Mouse (Mus musculus): ENCODE results near the gene Cdkal1. TPM values are rescaled to one million over a fixed set of nuclear protein-coding genes. Genes with fewer than 3 reads are reported as not detected.

Cdkal1 gene
- total RNA-seq, 2 experiments from 2014 or later: 9.2 to 13.0 TPM

GRCm38 (mm10) chr13:29234442-29234841 lies 621.0 kb downstream of the Cdkal1 start:
- no peak for ATAC-seq (replicated peaks; ENCODE audit: low FRiP score, poor library complexity, severe bottlenecking)

- no peak for ATAC-seq (replicated peaks; ENCODE audit: low FRiP score, poor library complexity, severe bottlenecking)
These were observed 621.5 kb downstream of the Cdkal1 start for GRCm38 (mm10) chr13:29233970-29234369.

- ATAC-seq (replicated peaks; ENCODE audit: low FRiP score, poor library complexity, severe bottlenecking): no peak
These were observed 622.8 kb downstream of the Cdkal1 start for GRCm38 (mm10) chr13:29232681-29233080.

GRCm38 (mm10) chr13:29224815-29225214 lies 630.7 kb downstream of the Cdkal1 start:
- no peak for ATAC-seq (replicated peaks; ENCODE audit: low FRiP score, poor library complexity, severe bottlenecking)

- no peak for ATAC-seq (replicated peaks; ENCODE audit: low FRiP score, poor library complexity, severe bottlenecking)
These were observed 633.1 kb downstream of the Cdkal1 start for GRCm38 (mm10) chr13:29222261-29222838.

- no peak for ATAC-seq (replicated peaks; ENCODE audit: low FRiP score, poor library complexity, severe bottlenecking)
These were observed 633.8 kb downstream of the Cdkal1 start for GRCm38 (mm10) chr13:29221646-29222045.

- ATAC-seq (replicated peaks; ENCODE audit: low FRiP score, poor library complexity, severe bottlenecking): no peak
These were observed 636.8 kb downstream of the Cdkal1 start for GRCm38 (mm10) chr13:29218594-29219230.

GRCm38 (mm10) chr13:29210159-29211021 lies 645.1 kb downstream of the Cdkal1 start:
- no peak for ATAC-seq (replicated peaks; ENCODE audit: low FRiP score, poor library complexity, severe bottlenecking)

- no peak for ATAC-seq (replicated peaks; ENCODE audit: low FRiP score, poor library complexity, severe bottlenecking)
These were observed 646.7 kb downstream of the Cdkal1 start for GRCm38 (mm10) chr13:29208749-29209148.

- ATAC-seq (replicated peaks; ENCODE audit: low FRiP score, poor library complexity, severe bottlenecking): no peak
These were observed 651.6 kb downstream of the Cdkal1 start for GRCm38 (mm10) chr13:29203856-29204255.

- no peak for ATAC-seq (replicated peaks; ENCODE audit: low FRiP score, poor library complexity, severe bottlenecking)
These were observed 652.0 kb downstream of the Cdkal1 start for GRCm38 (mm10) chr13:29203426-29203825.

- ATAC-seq (replicated peaks; ENCODE audit: low FRiP score, poor library complexity, severe bottlenecking): no peak
These were observed 652.9 kb downstream of the Cdkal1 start for GRCm38 (mm10) chr13:29202562-29202961.

GRCm38 (mm10) chr13:29199679-29200078 lies 655.8 kb downstream of the Cdkal1 start:
- ATAC-seq (replicated peaks; ENCODE audit: low FRiP score, poor library complexity, severe bottlenecking): no peak

GRCm38 (mm10) chr13:29196798-29197498 lies 658.5 kb downstream of the Cdkal1 start:
- ATAC-seq (replicated peaks; ENCODE audit: low FRiP score, poor library complexity, severe bottlenecking): no peak

GRCm38 (mm10) chr13:29195722-29196121 lies 659.8 kb downstream of the Cdkal1 start:
- no peak for ATAC-seq (replicated peaks; ENCODE audit: low FRiP score, poor library complexity, severe bottlenecking)

- ATAC-seq (replicated peaks; ENCODE audit: low FRiP score, poor library complexity, severe bottlenecking): no peak
These were observed 660.5 kb downstream of the Cdkal1 start for GRCm38 (mm10) chr13:29194946-29195345.

- ATAC-seq (replicated peaks; ENCODE audit: low FRiP score, poor library complexity, severe bottlenecking): no peak
These were observed 662.8 kb downstream of the Cdkal1 start for GRCm38 (mm10) chr13:29192697-29193096.

GRCm38 (mm10) chr13:29190548-29190947 lies 664.9 kb downstream of the Cdkal1 start:
- no peak for ATAC-seq (replicated peaks; ENCODE audit: low FRiP score, poor library complexity, severe bottlenecking)

- ATAC-seq (replicated peaks; ENCODE audit: low FRiP score, poor library complexity, severe bottlenecking): no peak
These were observed 668.7 kb downstream of the Cdkal1 start for GRCm38 (mm10) chr13:29186748-29187147.

- ATAC-seq (replicated peaks; ENCODE audit: low FRiP score, poor library complexity, severe bottlenecking): no peak
These were observed 669.9 kb downstream of the Cdkal1 start for GRCm38 (mm10) chr13:29185545-29185944.

Data from erythroid progenitor cell, adult 5-6 weeks (primary cell).